Mouse (Mus musculus): Measurements from ENCODE around the gene Edil3.

DNA sequence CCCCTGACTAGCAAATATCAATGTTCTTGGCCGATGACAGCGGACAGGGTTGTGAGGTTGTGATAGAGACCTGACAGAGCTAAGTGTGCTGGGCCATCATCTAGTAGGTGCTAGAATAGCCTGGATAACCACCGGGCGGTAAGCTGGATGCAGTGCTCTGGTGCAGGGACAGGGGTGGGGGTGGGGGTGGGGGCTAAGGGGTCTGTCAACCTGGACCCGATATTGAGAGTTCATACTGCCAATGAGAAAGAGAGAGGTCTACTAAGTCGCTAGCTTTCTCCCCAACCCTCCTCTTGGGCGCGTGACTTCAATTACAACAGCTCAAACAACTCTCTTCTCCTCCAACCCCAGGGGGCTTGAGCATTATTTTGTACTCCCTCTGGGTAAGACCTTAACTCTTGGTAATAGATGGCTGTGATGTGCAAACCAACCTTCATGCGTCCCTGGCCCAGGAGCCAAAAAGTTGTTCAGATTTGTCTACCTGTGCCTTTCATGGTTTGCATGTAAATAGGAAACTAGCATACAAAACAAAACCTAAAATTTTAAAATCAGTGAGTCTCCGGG, 1.1 kb downstream of the Edil3 start:
- TF ChIP-seq POLR2A (IDR thresholded peaks at IDR 0.05; ENCODE audit: borderline replicate concordance, extremely low read depth, low read depth, low read length), result no peak
- no peak for TF ChIP-seq CTCF (IDR thresholded peaks at IDR 0.05; ENCODE audit: insufficient read depth, low read length)

Data from lung, adult 2 months (tissue).